Mouse (Mus musculus): ENCODE measurements around the gene Colq. TPM values are rescaled to one million over a fixed set of nuclear protein-coding genes. Genes with fewer than 3 reads are reported as not detected.

The Colq gene
- total RNA-seq, 4 experiments from 2014 or later: 0.18 to 0.37 (median 0.22) TPM

- DNase-seq (ENCODE audit: low spot score in 2 of 2): no peak
These were observed 15.3 kb downstream of the Colq start for GRCm38 (mm10) chr14:31575866-31576265.

- DNase-seq (ENCODE audit: low spot score in 2 of 2): no peak
These were observed 16.1 kb downstream of the Colq start for GRCm38 (mm10) chr14:31574903-31575665.

GRCm38 (mm10) chr14:31572561-31573175 is 18.5 kb downstream of the Colq start:
- DNase-seq (ENCODE audit: low spot score in 2 of 2): peak; percentile 66

- no peak for DNase-seq (ENCODE audit: low spot score in 2 of 2)
These were observed 19.7 kb downstream of the Colq start for GRCm38 (mm10) chr14:31571419-31571818.

- no peak for DNase-seq (ENCODE audit: low spot score in 2 of 2)
These were observed 20.8 kb downstream of the Colq start for GRCm38 (mm10) chr14:31570131-31570951.

- no peak for DNase-seq (ENCODE audit: low spot score in 2 of 2)
These were observed 22.0 kb downstream of the Colq start for GRCm38 (mm10) chr14:31569151-31569631.

- no peak for DNase-seq (ENCODE audit: low spot score in 2 of 2)
These were observed 25.5 kb downstream of the Colq start for GRCm38 (mm10) chr14:31565478-31566212.

- no peak for DNase-seq (ENCODE audit: low spot score in 2 of 2)
These were observed 26.5 kb downstream of the Colq start for GRCm38 (mm10) chr14:31564452-31565179.

- DNase-seq (ENCODE audit: low spot score in 2 of 2): no peak
These were observed 30.3 kb downstream of the Colq start for GRCm38 (mm10) chr14:31560886-31561285.

- DNase-seq (ENCODE audit: low spot score in 2 of 2): no peak
These were observed 31.9 kb downstream of the Colq start for GRCm38 (mm10) chr14:31559216-31559615.

- DNase-seq (ENCODE audit: low spot score in 2 of 2): no peak
These were observed 33.4 kb downstream of the Colq start for GRCm38 (mm10) chr14:31557784-31558183.

GRCm38 (mm10) chr14:31557273-31557672 is 33.9 kb downstream of the Colq start:
- DNase-seq (ENCODE audit: low spot score in 2 of 2): no peak

GRCm38 (mm10) chr14:31556526-31557260 is 34.5 kb downstream of the Colq start:
- DNase-seq (ENCODE audit: low spot score in 2 of 2): no peak

GRCm38 (mm10) chr14:31555963-31556434 is 35.1 kb downstream of the Colq start:
- no peak for DNase-seq (ENCODE audit: low spot score in 2 of 2)

GRCm38 (mm10) chr14:31555021-31555420 is 36.1 kb downstream of the Colq start:
- DNase-seq (ENCODE audit: low spot score in 2 of 2): no peak

- no peak for DNase-seq (ENCODE audit: low spot score in 2 of 2)
These were observed 47.2 kb downstream of the Colq start for GRCm38 (mm10) chr14:31543885-31544442.

GRCm38 (mm10) chr14:31537298-31537697 is 53.8 kb downstream of the Colq start:
- DNase-seq (ENCODE audit: low spot score in 2 of 2): no peak

GRCm38 (mm10) chr14:31532656-31533055 is 58.5 kb downstream of the Colq start:
- DNase-seq (ENCODE audit: low spot score in 2 of 2): no peak

GRCm38 (mm10) chr14:31531506-31532148 is 59.5 kb downstream of the Colq start:
- no peak for DNase-seq (ENCODE audit: low spot score in 2 of 2)

Measured in layer of hippocampus, adult 8-10 months (tissue).